Mouse (Mus musculus): ENCODE measurements around the gene Gm3776.
A peak's percentile ranks its signal among the peaks of the same experiment; 100 is the strongest.
"Not testable (repeated sequence)": the region's sequence is repeated elsewhere in the genome, so short reads cannot be mapped to it uniquely, and the experiment has no call there.

Gm3776 gene

GRCm38 (mm10) chr9:78256914-78257313 is at the start of gene Gm3776:
Gene Gm3776, plus strand, starts transcription at chr9:78257129.
- not testable (repeated sequence) for DNase-seq

- DNase-seq = no peak
Measured at GRCm38 (mm10) chr9:78208956-78209355, 48.0 kb upstream of the Gm3776 start.

DNA sequence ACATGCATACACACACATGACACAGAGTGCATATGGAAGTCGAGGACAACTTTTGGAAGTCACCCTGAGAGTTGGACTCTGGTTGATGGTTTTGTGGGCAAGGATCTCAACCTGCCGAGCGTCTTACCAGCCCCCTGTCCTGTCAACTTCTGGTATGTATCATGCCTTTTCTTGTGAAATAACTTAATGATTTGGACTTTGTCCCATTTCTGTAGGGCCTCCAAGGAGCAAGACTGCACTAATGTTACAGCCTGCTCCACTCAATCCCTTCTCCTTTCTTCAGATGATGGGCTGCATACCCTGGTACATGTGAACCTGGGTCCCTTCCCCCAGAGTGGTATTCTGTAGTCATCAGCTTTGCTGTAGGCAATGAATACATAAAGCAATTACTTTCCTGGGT is 46.9 kb upstream of the Gm3776 start:
- DNase-seq = no peak

DNA sequence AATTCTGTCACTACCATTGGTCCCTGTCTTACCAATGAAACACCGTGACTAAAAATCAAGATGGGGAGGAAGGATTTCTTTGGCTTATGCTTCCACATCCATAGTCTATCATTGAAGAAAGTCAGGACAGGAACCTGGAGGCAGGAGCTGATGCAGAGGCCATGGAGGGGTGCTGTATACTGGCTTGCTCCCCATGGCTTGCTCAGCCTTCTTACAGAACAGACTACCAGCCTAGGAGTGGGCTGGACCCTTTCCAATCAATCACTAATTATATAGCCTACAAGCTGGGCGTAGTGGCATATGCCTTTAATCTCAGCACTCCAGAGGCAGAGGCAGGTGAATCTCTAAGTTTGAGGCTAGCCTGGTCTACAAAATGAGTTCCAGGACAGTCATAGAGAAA is 46.1 kb upstream of the Gm3776 start:
- no peak for DNase-seq

- DNase-seq = no peak
Measured at GRCm38 (mm10) chr9:78211521-78211920, 45.4 kb upstream of the Gm3776 start.

DNA sequence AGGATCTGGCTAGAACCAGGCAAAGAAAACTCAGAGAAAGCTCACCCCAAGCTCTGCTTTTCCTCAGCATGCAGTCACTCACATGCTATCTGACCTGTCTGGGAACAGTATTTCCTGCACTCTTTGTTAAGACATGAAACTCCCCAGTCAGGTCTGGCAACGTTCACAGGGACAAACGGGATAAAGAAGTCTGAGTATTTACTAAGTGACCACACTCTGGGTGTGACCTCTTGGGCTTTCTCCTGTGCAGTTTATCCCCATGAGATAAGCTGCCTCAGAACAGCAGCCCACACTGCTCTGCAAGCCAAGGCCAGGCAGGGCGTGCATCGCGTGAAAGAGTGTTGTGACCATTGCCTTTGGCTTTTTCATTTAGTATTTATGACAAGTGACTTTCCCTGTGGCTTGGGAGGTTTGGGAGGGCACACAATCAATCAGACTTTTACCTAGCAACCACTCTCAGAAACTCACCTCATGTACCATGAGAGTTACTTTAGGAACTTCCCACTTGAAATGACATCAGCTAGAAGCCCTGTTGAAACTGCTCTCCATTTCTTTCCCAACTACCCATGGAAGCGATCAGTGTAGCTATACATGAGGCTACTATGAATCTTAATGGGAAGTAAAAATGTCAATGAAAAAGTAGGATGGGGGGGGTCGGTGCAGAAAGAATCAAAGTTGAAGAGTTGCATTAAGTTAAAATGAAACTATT is 44.4 kb upstream of the Gm3776 start:
- no peak for DNase-seq

- peak; percentile 67 for DNase-seq
Measured at GRCm38 (mm10) chr9:78217074-78217473, 39.9 kb upstream of the Gm3776 start.

DNA sequence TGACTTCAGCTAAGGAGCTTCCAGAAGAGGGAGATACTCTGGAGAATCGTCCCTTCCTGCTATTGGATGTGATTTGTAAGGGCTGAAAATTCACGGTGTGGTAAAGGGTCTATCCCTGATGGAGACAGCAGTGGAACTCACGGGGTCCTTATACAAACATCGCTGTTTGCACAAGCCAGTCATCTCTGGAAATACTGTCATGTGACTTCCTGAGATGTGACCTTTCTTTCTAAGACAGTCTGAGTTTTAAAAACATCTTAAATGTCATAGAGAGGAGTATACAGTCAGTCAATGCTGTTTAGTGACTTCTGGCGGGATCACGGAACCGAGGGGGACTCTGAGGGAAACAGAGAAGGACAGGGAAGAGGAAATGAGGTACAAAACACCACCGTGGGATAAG is 34.3 kb upstream of the Gm3776 start:
- no peak for DNase-seq

DNA sequence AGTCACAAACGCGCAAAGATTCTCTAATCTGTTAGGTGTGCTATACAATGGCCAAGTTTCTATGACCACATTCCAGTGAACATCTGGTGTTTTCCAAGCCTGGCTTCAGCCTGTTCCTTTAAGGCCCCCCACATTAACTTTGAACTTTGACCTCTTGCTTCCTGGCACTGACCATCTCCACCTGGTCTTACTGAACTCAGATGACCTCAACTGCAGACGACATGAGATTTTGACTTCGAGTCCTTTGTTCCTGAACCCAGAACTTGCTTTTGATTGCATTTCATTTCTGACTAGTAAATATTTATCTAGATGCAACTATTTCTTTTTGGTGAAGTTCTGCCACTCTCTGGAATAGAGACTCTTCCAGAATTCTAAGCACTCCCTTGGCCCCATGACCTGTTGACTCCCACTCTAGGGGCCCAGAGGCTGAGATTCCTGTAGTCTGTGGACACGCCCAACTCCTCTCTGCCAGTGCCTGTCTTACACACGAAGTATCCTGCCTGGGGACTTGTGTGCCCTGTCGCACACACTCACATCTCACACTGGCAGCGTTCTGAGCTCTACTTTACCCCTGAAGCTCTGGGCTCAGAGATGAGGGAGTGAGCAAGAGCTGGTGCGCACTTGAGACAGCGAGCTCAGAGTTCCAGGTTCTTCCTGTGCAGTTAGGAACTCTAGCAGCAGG is 33.6 kb upstream of the Gm3776 start:
- peak; percentile 76 for DNase-seq

DNA sequence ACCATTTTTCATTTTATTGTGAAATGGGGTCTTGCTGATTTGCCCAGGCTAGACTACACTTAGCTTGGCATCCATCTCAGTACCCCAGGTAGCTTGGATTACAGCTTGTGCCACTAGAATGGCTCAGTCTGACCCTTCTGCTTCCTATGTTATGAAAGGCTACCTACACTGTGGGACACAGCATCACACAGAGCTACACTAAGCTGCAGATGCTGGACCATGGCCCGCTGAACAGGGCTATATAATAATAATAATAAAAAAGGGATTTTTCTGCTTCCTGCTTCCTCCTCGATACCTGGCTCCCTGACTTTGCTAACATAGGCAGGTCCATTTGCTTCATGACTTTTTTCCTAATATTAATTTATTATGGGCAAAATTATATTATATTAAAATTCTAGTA is 32.5 kb upstream of the Gm3776 start:
- DNase-seq = no peak

- no peak for DNase-seq
Measured at GRCm38 (mm10) chr9:78225304-78225703, 31.6 kb upstream of the Gm3776 start.

DNA sequence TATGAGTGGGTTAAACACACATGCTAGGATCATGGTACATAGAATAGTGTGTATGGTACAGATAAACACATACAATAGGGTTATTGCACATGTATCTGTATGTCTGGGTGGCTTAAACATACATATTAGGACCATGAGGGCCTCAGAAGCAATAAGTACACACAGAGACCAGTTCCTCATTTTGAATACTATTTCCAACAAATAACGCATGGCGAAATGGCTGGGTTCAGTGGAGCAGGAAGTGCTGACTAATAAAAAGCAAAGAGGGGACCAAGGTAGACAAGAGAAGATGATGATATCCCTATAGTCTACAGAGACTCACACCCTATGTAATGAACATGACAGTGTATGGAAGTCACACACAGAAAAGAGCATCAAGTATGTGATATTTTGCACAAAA is 28.8 kb upstream of the Gm3776 start:
- DNase-seq = no peak

DNA sequence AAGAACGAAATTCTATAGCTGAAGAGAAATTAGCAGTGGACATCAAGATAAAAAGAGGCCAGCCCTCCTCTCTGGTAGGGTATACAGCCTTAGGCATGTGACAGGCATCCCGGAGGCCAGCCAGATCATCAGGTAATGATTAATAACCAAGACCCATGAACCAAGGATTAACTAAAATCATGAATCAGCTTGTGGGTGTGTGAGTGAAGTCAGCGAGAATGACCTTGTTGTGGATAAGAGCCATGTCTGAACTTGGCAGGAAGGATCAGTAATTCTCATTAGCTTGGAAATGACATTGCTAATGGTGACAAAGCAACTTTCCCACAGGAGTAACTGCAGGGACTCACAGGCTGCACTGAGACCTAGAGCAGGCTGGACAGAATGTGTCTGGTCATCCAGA is 27.3 kb upstream of the Gm3776 start:
- DNase-seq = peak; percentile 90

DNA sequence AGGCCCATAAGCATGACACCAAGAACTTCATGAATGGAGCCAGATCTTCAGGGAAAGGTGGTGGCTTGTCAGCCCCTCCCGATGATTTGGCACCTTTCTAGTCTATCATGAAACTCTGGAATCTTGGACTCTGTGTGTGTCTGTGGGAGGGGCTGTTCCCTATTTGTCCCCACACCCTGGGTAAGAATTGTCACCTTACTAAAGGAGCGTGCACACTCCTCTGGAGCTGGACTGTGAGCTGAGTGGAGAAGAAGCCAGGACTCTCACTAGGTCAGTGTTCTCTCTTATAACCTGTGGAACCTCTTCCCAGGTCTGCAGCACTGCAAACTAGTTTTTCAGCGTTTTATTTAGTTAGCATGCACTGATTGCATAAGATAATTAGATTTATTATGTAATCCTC is 26.5 kb upstream of the Gm3776 start, which contains the start of gene Gsta1:
Gene Gsta1 (plus strand): TSS at position 196 of the 400 bp plus-strand sequence.
- DNase-seq = not testable (repeated sequence)

- DNase-seq = not testable (repeated sequence)
Measured at GRCm38 (mm10) chr9:78233121-78233695, 23.7 kb upstream of the Gm3776 start.

- DNase-seq = peak; percentile 90
Measured at GRCm38 (mm10) chr9:78255683-78256470, 1.1 kb upstream of the Gm3776 start.

GRCm38 (mm10) chr9:78259688-78260087 is 2.8 kb downstream of the Gm3776 start:
- peak; percentile 67 for DNase-seq

GRCm38 (mm10) chr9:78270945-78271344 is 14.0 kb downstream of the Gm3776 start:
- not testable (repeated sequence) for DNase-seq

DNA sequence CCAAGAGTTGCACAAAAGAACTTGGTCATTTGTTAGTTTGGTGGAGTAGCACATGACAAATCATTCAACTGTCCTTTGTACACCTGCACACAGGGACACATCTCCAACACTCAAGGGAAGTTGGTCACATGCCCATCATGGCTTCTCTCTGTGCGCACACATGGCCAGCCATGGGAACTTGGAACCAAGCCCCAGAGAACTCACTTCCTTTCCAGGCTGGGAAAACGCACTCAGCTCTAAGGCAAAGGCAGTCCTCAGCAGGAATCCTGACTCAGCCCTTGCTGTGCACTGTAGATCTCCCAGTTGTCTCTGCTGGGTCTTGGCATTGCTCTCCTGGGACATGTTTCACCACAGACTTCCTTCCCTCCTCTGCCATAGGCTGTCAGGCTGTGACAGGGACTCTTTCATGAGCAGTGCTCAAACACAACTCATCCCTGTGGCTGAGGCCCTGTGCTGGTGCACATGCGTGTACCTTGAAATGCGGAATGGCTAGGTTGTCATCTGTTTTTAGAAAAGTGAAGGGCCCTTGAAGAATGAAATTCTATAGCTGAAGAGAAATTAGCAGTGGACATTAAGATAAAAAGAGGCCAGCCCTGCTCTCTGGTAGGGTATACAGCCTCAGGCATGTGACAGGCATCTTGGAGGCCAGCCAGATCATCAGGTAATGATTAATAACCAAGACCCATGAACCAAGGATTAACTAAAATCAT is 25.2 kb downstream of the Gm3776 start:
- DNase-seq = peak; percentile 88

GRCm38 (mm10) chr9:78289063-78289462 is 32.1 kb downstream of the Gm3776 start:
- DNase-seq = not testable (repeated sequence)

- not testable (repeated sequence) for DNase-seq
Measured at GRCm38 (mm10) chr9:78289723-78290122, 32.8 kb downstream of the Gm3776 start, which contains the start of gene Gm10639. Gene Gm10639, plus strand, starts transcription at chr9:78289923.

- not testable (repeated sequence) for DNase-seq
Measured at GRCm38 (mm10) chr9:78292462-78292861, 35.5 kb downstream of the Gm3776 start.
